Mouse (Mus musculus) stomach, embryonic 14.5 days (tissue): Measurements from ENCODE around the gene Robo1. TPM values are rescaled to one million over a fixed set of nuclear protein-coding genes. Genes with fewer than 3 reads are reported as not detected.
A peak's percentile ranks its signal among the peaks of the same experiment; 100 is the strongest.

Experiments
- ATAC-seq: fragments of 200-750 bp; cut with Nextera tagmentation; 2 replicates; pipeline ENCODE4 v1.8.0; 2017; ENCODE audit warnings: low read depth, moderate TSS enrichment; ENCODE audit not compliant: insufficient number of reproducible peaks, insufficient read depth, low FRiP score
- H3K27ac ChIP-seq: fragments of 300-500 bp; sonication (generic); 2 replicates; pipeline ENCODE4 v1.5.1; 2014; ENCODE audit warnings: mild to moderate bottlenecking, low read length, moderate library complexity, mixed read lengths
- H3K27me3 ChIP-seq: fragments of 300-500 bp; sonication (generic); 2 replicates; pipeline ENCODE4 v1.6.1; 2014; ENCODE audit warnings: low read length, control low read depth, mixed read lengths; ENCODE audit not compliant: control insufficient read depth, insufficient read depth
- H3K36me3 ChIP-seq: fragments of 300-500 bp; sonication (generic); 2 replicates; pipeline ENCODE4 v1.6.1; 2014; ENCODE audit warnings: mild to moderate bottlenecking, control low read depth, low read length, moderate library complexity, mixed read lengths; ENCODE audit not compliant: control insufficient read depth, insufficient read depth
- H3K4me1 ChIP-seq: fragments of 300-500 bp; sonication (generic); 2 replicates; pipeline ENCODE4 v1.6.1; 2014; ENCODE audit warnings: low read length, control low read depth, mixed read lengths; ENCODE audit not compliant: control insufficient read depth, insufficient read depth
- H3K4me2 ChIP-seq: fragments of 300-500 bp; sonication (generic); replicated peaks from 2 replicates; pipeline ENCODE4 v1.6.1; 2014; ENCODE audit warnings: low read depth, low read length, control low read depth
- H3K4me3 ChIP-seq: fragments of 300-500 bp; sonication (generic); 2 replicates; pipeline ENCODE4 v1.5.1; 2014; ENCODE audit warnings: low read depth, low read length, control low read depth
- H3K9ac ChIP-seq: fragments of 300-500 bp; sonication (generic); replicated peaks from 2 replicates; pipeline ENCODE4 v1.6.1; 2014; ENCODE audit warnings: low read depth, mild to moderate bottlenecking, control low read depth, low read length, moderate library complexity, mixed read lengths
- H3K9me3 ChIP-seq: fragments of 300-500 bp; sonication (generic); 2 replicates; pipeline ENCODE4 v1.6.1; 2016; ENCODE audit warnings: low read depth, low read length, control low read depth; ENCODE audit not compliant: control insufficient read depth
- WGBS: fragments of 180-500 bp; shearing (Covaris S2); extraction: QIAGEN DNeasy Blood & Tissue Kit; methylation state at CpG from one replicate; pipeline ENCODE4 v1.1.7; 2014; 5-methylcytosine and 5-hydroxymethylcytosine counted together
- polyA plus RNA-seq: library from polyadenylated mRNA; unstranded; fragments of >200 nt; fragmentation: Nextera tagmentation; extraction: Ambion mirVana; gene quantifications from 2 replicates; pipeline ENCODE4 v1.2.1, GENCODE M21; 2014

Gene Robo1
- polyA plus RNA-seq, 1 experiment from 2014 or later = 37.5 TPM

- 82% methylated on average over 8 of the region's 8 CpGs for whole genome bisulfite sequencing
- H3K4me1 ChIP-seq = 0 out of 2 replicates have a peak, but pooled peaks cover 2% of the 10 kb centered on the region
- no peaks in the 10 kb centered on the region for H3K9me3 ChIP-seq
Observed at GRCm38 (mm10) chr16:72769214-72769834, 461.2 kb downstream of the Robo1 start.

GRCm38 (mm10) chr16:72772348-72772747 lies 464.2 kb downstream of the Robo1 start:
- H3K4me3 ChIP-seq = no peak overlapping the region
- no peak overlapping the region for H3K9ac ChIP-seq
- no peaks in the 10 kb centered on the region for H3K4me1 ChIP-seq
- no peak overlapping the region for H3K4me2 ChIP-seq
- H3K9me3 ChIP-seq = no peaks in the 10 kb centered on the region
- no peak for ATAC-seq
- 34% methylated on average over 5 of the region's 5 CpGs for WGBS
- no peak overlapping the region for H3K27ac ChIP-seq
- H3K27me3 ChIP-seq = no peaks in the 10 kb centered on the region
- H3K36me3 ChIP-seq = no peaks in the 10 kb centered on the region

More at GRCm38 (mm10) chr16:72769214-72769834, 461.2 kb downstream of the Robo1 start:
- no peak for ATAC-seq
- H3K36me3 ChIP-seq = no peaks in the 10 kb centered on the region
- no peak overlapping the region for H3K4me2 ChIP-seq
- H3K27ac ChIP-seq = no peak overlapping the region
- H3K9ac ChIP-seq = no peak overlapping the region
- H3K27me3 ChIP-seq = no peaks in the 10 kb centered on the region
- H3K4me3 ChIP-seq = no peak overlapping the region

- no peaks in the 10 kb centered on the region for H3K36me3 ChIP-seq
- no peak overlapping the region for H3K4me3 ChIP-seq
- H3K4me2 ChIP-seq = no peak overlapping the region
- no peaks in the 10 kb centered on the region for H3K27me3 ChIP-seq
- 47% methylated on average over 7 of the region's 7 CpGs for WGBS
- no peaks in the 10 kb centered on the region for H3K4me1 ChIP-seq
- no peak for ATAC-seq
- no peak overlapping the region for H3K27ac ChIP-seq
- no peak overlapping the region for H3K9ac ChIP-seq
- no peaks in the 10 kb centered on the region for H3K9me3 ChIP-seq
Observed at GRCm38 (mm10) chr16:72773034-72773433, 464.9 kb downstream of the Robo1 start.

- H3K4me3 ChIP-seq = no peak overlapping the region
- 31% methylated on average over 9 of the region's 9 CpGs for WGBS
- H3K4me1 ChIP-seq = no peaks in the 10 kb centered on the region
- H3K4me2 ChIP-seq = no peak overlapping the region
- no peaks in the 10 kb centered on the region for H3K36me3 ChIP-seq
- H3K27ac ChIP-seq = 0 out of 2 replicates have a peak overlapping the region, but pooled peaks have one; percentile 18
- no peak overlapping the region for H3K9ac ChIP-seq
- peak; percentile 65; the same call in 1 of the 2 replicates for ATAC-seq
- H3K9me3 ChIP-seq = no peaks in the 10 kb centered on the region
- H3K27me3 ChIP-seq = no peaks in the 10 kb centered on the region
Observed at GRCm38 (mm10) chr16:72778520-72778919, 470.4 kb downstream of the Robo1 start.

- Histone ChIP-seq H3K36me3 (no peaks in the 10 kb centered on the region), H3K9ac (no peak overlapping the region), H3K4me3 (no peak overlapping the region), H3K9me3 (no peaks in the 10 kb centered on the region), H3K4me1 (no peaks in the 10 kb centered on the region), H3K4me2 (no peak overlapping the region), H3K27ac (no peak overlapping the region), H3K27me3 (no peaks in the 10 kb centered on the region)
- 91% methylated on average over 6 of the region's 6 CpGs for WGBS
- ATAC-seq = no peak
Observed at GRCm38 (mm10) chr16:72782171-72782570, 474.1 kb downstream of the Robo1 start.

- ATAC-seq = no peak
- Histone ChIP-seq H3K36me3 (no peaks in the 10 kb centered on the region), H3K4me3 (no peak overlapping the region), H3K9ac (no peak overlapping the region), H3K4me2 (no peak overlapping the region), H3K9me3 (no peaks in the 10 kb centered on the region), H3K4me1 (no peaks in the 10 kb centered on the region), H3K27ac (no peak overlapping the region), H3K27me3 (no peaks in the 10 kb centered on the region)
- 88% methylated on average over 6 of the region's 6 CpGs for WGBS
Observed at GRCm38 (mm10) chr16:72786079-72786478, 478.0 kb downstream of the Robo1 start.

- H3K4me3 ChIP-seq = no peak overlapping the region
- H3K9me3 ChIP-seq = no peaks in the 10 kb centered on the region
- no peak for ATAC-seq
- H3K4me1 ChIP-seq = no peaks in the 10 kb centered on the region
- no peaks in the 10 kb centered on the region for H3K27me3 ChIP-seq
- 58% methylated on average over 5 of the region's 5 CpGs for WGBS
- no peaks in the 10 kb centered on the region for H3K36me3 ChIP-seq
- H3K9ac ChIP-seq = no peak overlapping the region
- H3K27ac ChIP-seq = no peak overlapping the region
- no peak overlapping the region for H3K4me2 ChIP-seq
Observed at GRCm38 (mm10) chr16:72786636-72787035, 478.5 kb downstream of the Robo1 start.

GRCm38 (mm10) chr16:72788017-72788416 lies 479.9 kb downstream of the Robo1 start:
- Histone ChIP-seq H3K36me3 (no peaks in the 10 kb centered on the region), H3K4me2 (no peak overlapping the region), H3K27me3 (no peaks in the 10 kb centered on the region), H3K4me1 (no peaks in the 10 kb centered on the region), H3K9me3 (no peaks in the 10 kb centered on the region), H3K4me3 (no peak overlapping the region), H3K9ac (no peak overlapping the region), H3K27ac (no peak overlapping the region)
- 49% methylated on average over 7 of the region's 7 CpGs for WGBS
- ATAC-seq = no peak
